8 mouse cellular contexts compared by ENCODE assay signal in genomic region chr11:115297214-115297826, GRCm38 (mm10). TPM values are rescaled to one million over a fixed set of nuclear protein-coding genes. Genes with fewer than 3 reads are reported as not detected.
DNase-seq lines count a peak whose midpoint lies in the region; ATAC-seq and TF ChIP-seq lines count a peak whose summit lies in the region.

TSS of gene Fads6 (minus strand) at chr11:115297663.

- no peaks in the 10 kb centered on the region for H3K36me3 ChIP-seq in heart, embryonic 15.5 days
- no peaks in the 10 kb centered on the region for H3K36me3 ChIP-seq in kidney, postnatal 0 days (ENCODE audit: insufficient read depth, low read length)
- no peaks in the 10 kb centered on the region for H3K36me3 ChIP-seq in liver, embryonic 11.5 days (ENCODE audit: control insufficient read depth, insufficient read depth, low read length)

- peak; percentile 40; the same call in 1 of the 2 replicates for TF ChIP-seq CTCF in embryonic fibroblast, embryonic 13.5 days (IDR thresholded peaks at IDR 0.05; ENCODE audit: borderline replicate concordance, insufficient read depth, low read length)
- TF ChIP-seq CTCF in kidney, postnatal 0 days (IDR thresholded peaks at IDR 0.05; ENCODE audit: low read depth), result peak; percentile 61

- H3K4me1 ChIP-seq in embryonic fibroblast, embryonic 13.5 days (ENCODE audit: control insufficient read depth, insufficient read depth, low read length), result no peaks in the 10 kb centered on the region
- peaks cover 16% of the 10 kb centered on the region for H3K4me1 ChIP-seq in heart, embryonic 15.5 days (replicated peaks)
- H3K4me1 ChIP-seq in kidney, postnatal 0 days (replicated peaks; ENCODE audit: insufficient read depth, low read length), result 0 out of 2 replicates have a peak, but pooled peaks cover 8% of the 10 kb centered on the region
- peaks cover 3% of the 10 kb centered on the region; the same call in 1 of the 2 replicates for H3K4me1 ChIP-seq in liver, embryonic 11.5 days (replicated peaks; ENCODE audit: control insufficient read depth, insufficient read depth, low read length)

- ATAC-seq in heart, embryonic 15.5 days (replicated peaks; ENCODE audit: insufficient number of reproducible peaks, insufficient read depth, low FRiP score, low read depth), result peak; percentile 49
- ATAC-seq in kidney, postnatal 0 days (replicated peaks; ENCODE audit: low FRiP score, low read depth), result peak; percentile 66
- peak; percentile 61 for ATAC-seq in liver, embryonic 11.5 days (replicated peaks; ENCODE audit: low FRiP score)
- ATAC-seq in monocyte, adult 5-6 weeks (replicated peaks; ENCODE audit: insufficient number of reproducible peaks, low FRiP score, low TSS enrichment, poor library complexity, severe bottlenecking), result peak; percentile 38

- no peaks in the 10 kb centered on the region for H3K9me3 ChIP-seq in heart, embryonic 15.5 days (replicated peaks)
- H3K9me3 ChIP-seq in kidney, postnatal 0 days (replicated peaks; ENCODE audit: low read length), result no peaks in the 10 kb centered on the region
- H3K9me3 ChIP-seq in liver, embryonic 11.5 days (ENCODE audit: control insufficient read depth, low read length), result no peaks in the 10 kb centered on the region

- H3K9ac ChIP-seq in heart, embryonic 15.5 days, result peak within 1 kb of the TSS; percentile 37
- H3K9ac ChIP-seq in kidney, postnatal 0 days (ENCODE audit: low read depth, low read length), result peak within 1 kb of the TSS; percentile 42
- peak within 1 kb of the TSS; percentile 38; the same call in 1 of the 2 replicates for H3K9ac ChIP-seq in liver, embryonic 11.5 days (ENCODE audit: low read depth, low read length)

- H3K27ac ChIP-seq in embryonic fibroblast, embryonic 13.5 days (ENCODE audit: insufficient read depth, low read length), result no peak within 1 kb of the TSS
- H3K27ac ChIP-seq in heart, embryonic 15.5 days, result no peak within 1 kb of the TSS
- H3K27ac ChIP-seq in kidney, postnatal 0 days, result no peak within 1 kb of the TSS
- H3K27ac ChIP-seq in liver, embryonic 11.5 days (ENCODE audit: low read depth, low read length), result peak within 1 kb of the TSS; percentile 57

- no peak for TF ChIP-seq POLR2A in embryonic fibroblast, embryonic 13.5 days (IDR thresholded peaks at IDR 0.05; ENCODE audit: low read depth, low read length)

- peak within 1 kb of the TSS; percentile 87 for H3K4me2 ChIP-seq in heart, embryonic 15.5 days
- H3K4me2 ChIP-seq in kidney, postnatal 0 days (ENCODE audit: low read length), result peak within 1 kb of the TSS; percentile 79
- H3K4me2 ChIP-seq in liver, embryonic 11.5 days, result peak within 1 kb of the TSS; percentile 66

- H3K4me3 ChIP-seq in embryonic fibroblast, embryonic 13.5 days (ENCODE audit: insufficient read depth, low read length), result peak within 1 kb of the TSS; percentile 4; the same call in 1 of the 2 replicates
- H3K4me3 ChIP-seq in heart, embryonic 15.5 days, result peak within 1 kb of the TSS; percentile 55
- H3K4me3 ChIP-seq in kidney, postnatal 0 days (replicated peaks; ENCODE audit: low read depth, low read length), result peak within 1 kb of the TSS; percentile 35
- H3K4me3 ChIP-seq in liver, embryonic 11.5 days (ENCODE audit: low read depth, low read length), result peak within 1 kb of the TSS; percentile 50

- WGBS in heart, embryonic 15.5 days, result 1% methylated on average over 44 of the region's 44 CpGs
- under 1% methylated on average over 41 of the region's 44 CpGs for whole genome bisulfite sequencing in kidney, postnatal 0 days
- WGBS in liver, embryonic 11.5 days, result 1% methylated on average over 44 of the region's 44 CpGs

- peaks cover 28% of the 10 kb centered on the region for H3K27me3 ChIP-seq in heart, embryonic 15.5 days
- no peaks in the 10 kb centered on the region for H3K27me3 ChIP-seq in kidney, postnatal 0 days (ENCODE audit: insufficient read depth, low read length)
- H3K27me3 ChIP-seq in liver, embryonic 11.5 days (replicated peaks; ENCODE audit: control insufficient read depth, insufficient read depth, low read length), result peaks cover 20% of the 10 kb centered on the region

- DNase-seq in CD8-positive naive resting alpha-beta T cell, adult 2 months (ENCODE audit: low read depth in 2 of 2, low spot score in 2 of 2), result peak; percentile 65 to 66
- DNase-seq in adrenal gland, postnatal 36 days, result peak; percentile 89 to 92
- DNase-seq in kidney, postnatal 0 days (ENCODE audit: low spot score), result peak; percentile 60
- peak; percentile 65 for DNase-seq in liver, embryonic 11.5 days (ENCODE audit: low spot score)
- peak; percentile 69 for DNase-seq in testis, postnatal 14 days (ENCODE audit: low spot score)

RNA-seq across cellular contexts. Expression of gene Fads6, which starts in this region (rescaled TPM):
- 10 to 100 TPM; 47.5 to 75.9 TPM for total RNA-seq in adrenal gland, postnatal 36 days (2021)
- polyA plus RNA-seq in embryonic fibroblast, embryonic 13.5 days (2011; ENCODE audit: insufficient read length, low read depth, missing spikeins), result 0.15 TPM in 1 of 2 replicates, not detected in the other
- polyA plus RNA-seq in heart, embryonic 15.5 days (2015; fragmentation: Nextera tagmentation; extraction: Ambion mirVana), result 0.55 and 0.67 TPM in 2 replicates
- polyA plus RNA-seq in kidney, postnatal 0 days (2015; fragmentation: Nextera tagmentation; extraction: Ambion mirVana), result 0.92 and 1.1 TPM in 2 replicates
- 3.2 and 3.4 TPM in 2 replicates for polyA plus RNA-seq in liver, embryonic 11.5 days (2014; fragmentation: Nextera tagmentation; extraction: Ambion mirVana)
- 0.11 to 0.78 TPM (median 0.38 TPM) in 3 replicates for total RNA-seq in monocyte, adult 5-6 weeks (2017)

Comparison
In these comparisons a context has a peak if more than half of its experiments do, and no peak if none do; other contexts are left out.
1. RNA of gene Fads6 (total RNA-seq): 47.5 to 75.9 TPM in adrenal gland, postnatal 36 days; 0.11 to 0.78 TPM in monocyte, adult 5-6 weeks; every median in the first group is over 10 times any median in the second.
2. Peak in ATAC-seq, H3K4me3 ChIP-seq, H3K9ac ChIP-seq and H3K4me2 ChIP-seq in heart, embryonic 15.5 days; RNA of the gene not detected or under 1 TPM.
3. Peak in ATAC-seq in monocyte, adult 5-6 weeks; RNA of the gene not detected or under 1 TPM.
4. H3K4me3 ChIP-seq: peak in every context shown above with its lines; median percentile 55 in heart, embryonic 15.5 days; 50 in liver, embryonic 11.5 days; 35 in kidney, postnatal 0 days; 4 in embryonic fibroblast, embryonic 13.5 days.
5. Peak in every context shown above with its lines, with median percentiles within 50 percentile points of each other: DNase-seq, ATAC-seq, H3K4me2 ChIP-seq and H3K9ac ChIP-seq.